Mouse (Mus musculus) skeletal muscle tissue, adult 2 months (tissue): ENCODE measurements around the gene Esrp2.

Source experiments
- DNase-seq: peaks from one replicate; pipeline ENCODE4 v3.0.0-alpha.2; 2012; ENCODE audit warnings: low read depth, low spot score

Esrp2 gene

GRCm38 (mm10) chr8:106123443-106123842, 13.3 kb downstream of the Esrp2 start:
- no peak for DNase-seq

- no peak for DNase-seq
Observed at GRCm38 (mm10) chr8:106115897-106116296, 20.9 kb downstream of the Esrp2 start.

GRCm38 (mm10) chr8:106112514-106112913, 24.3 kb downstream of the Esrp2 start:
- DNase-seq: no peak

DNA sequence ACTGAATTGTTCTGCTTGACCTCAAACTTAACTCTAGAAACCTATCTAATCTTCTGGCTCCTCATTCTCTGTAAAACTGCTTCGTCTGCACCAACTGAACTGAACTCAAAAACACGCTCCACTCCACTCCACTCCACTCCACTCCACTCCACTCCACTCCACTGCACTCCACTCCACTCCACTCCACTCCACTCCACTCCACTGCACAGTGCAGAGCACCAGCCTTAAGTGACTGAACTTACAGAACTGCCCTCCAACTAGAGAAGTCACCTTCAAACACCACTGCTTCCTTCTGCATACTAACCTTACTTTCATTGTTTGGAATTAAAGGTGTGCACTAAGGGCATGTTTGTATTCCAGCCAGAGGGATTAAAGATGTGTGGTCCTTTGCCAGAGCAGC, 24.7 kb downstream of the Esrp2 start:
- DNase-seq: no peak

GRCm38 (mm10) chr8:106108729-106109128, 28.0 kb downstream of the Esrp2 start:
- DNase-seq: no peak

- DNase-seq: no peak
Observed at GRCm38 (mm10) chr8:106108080-106108479, 28.7 kb downstream of the Esrp2 start.

DNA sequence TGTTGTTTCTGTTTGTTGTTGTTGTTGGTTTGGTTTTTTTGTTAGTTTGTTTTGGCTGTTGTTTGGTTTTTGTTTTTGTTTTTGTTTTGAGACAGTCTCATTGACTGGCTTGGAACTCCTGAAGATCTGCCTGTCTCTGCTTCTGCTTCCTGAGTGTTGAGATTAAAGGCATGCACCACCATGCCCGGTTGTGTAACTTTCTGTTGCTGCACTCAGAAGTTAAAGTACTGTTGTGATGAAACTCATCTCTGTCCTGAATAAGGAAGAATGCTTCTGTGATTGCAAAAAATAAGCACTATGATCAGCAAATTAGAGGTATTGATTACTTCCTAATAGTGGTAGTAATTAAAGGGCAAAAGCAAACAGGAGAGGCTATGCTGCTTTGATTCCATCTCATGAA, 30.6 kb downstream of the Esrp2 start:
- DNase-seq: no peak

- no peak for DNase-seq
Observed at GRCm38 (mm10) chr8:106103888-106104287, 32.9 kb downstream of the Esrp2 start.

DNA sequence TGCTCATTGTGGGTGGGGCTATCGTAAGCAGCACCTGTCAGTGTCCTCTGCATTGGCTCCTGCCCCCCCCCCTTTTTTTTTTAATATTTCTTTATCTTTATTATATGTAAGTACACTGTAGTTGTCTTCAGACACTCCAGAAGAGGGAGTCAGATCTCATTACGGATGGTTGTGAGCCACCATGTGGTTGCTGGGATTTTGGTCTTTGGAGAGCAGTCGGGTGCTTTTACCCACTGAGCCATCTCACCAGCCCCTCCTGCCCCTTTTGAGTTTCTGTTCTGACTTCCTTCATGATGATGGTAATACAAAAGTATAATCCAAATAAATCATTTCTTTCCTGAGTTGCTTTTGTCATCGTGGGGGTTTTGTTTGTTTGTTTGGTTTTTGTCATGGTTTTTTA, 34.5 kb downstream of the Esrp2 start:
- no peak for DNase-seq
